Mouse (Mus musculus) MEL (cell line): ENCODE measurements around the gene D230025D16Rik. TPM values are rescaled to one million over a fixed set of nuclear protein-coding genes. Genes with fewer than 3 reads are reported as not detected.

Experiments used
- DNase-seq: peaks from one replicate; pipeline ENCODE4 v3.0.0; 2011; ENCODE audit warnings: low read depth, low spot score
- H3K27ac ChIP-seq: 2 replicates; pipeline ENCODE4 v1.5.1; 2012; ENCODE audit warnings: low read depth, mild to moderate bottlenecking, control low read depth, low read length, moderate library complexity; ENCODE audit not compliant: control insufficient read depth
- H3K27me3 ChIP-seq, 2 experiments: fragments of 150-350 bp in 1 of 2; sonication (generic) in 1 of 2; 2 replicates each; pipeline ENCODE4 v1.6.1; 2012; ENCODE audit warnings: low read length in 2 of 2, mild to moderate bottlenecking in 2 of 2, improper control_type of control experiment in 1 of 2, moderate library complexity in 1 of 2; ENCODE audit not compliant: insufficient read depth in 2 of 2, control insufficient read depth in 1 of 2
- H3K36me3 ChIP-seq, 2 experiments: 2 replicates each; pipeline ENCODE4 v1.6.1; 2012 to 2014; ENCODE audit warnings: low read length in 2 of 2, improper control_type of control experiment in 1 of 2, inconsistent platforms in 1 of 2, mild to moderate bottlenecking in 1 of 2; ENCODE audit not compliant: insufficient read depth in 2 of 2, control insufficient read depth in 1 of 2
- H3K4me1 ChIP-seq, 2 experiments: fragments of 150-350 bp in 1 of 2; sonication (generic) in 1 of 2; 2 replicates each; pipeline ENCODE4 v1.6.1; 2012; ENCODE audit warnings: low read length in 2 of 2, improper control_type of control experiment in 1 of 2, mild to moderate bottlenecking in 1 of 2; ENCODE audit not compliant: insufficient read depth in 2 of 2, control insufficient read depth in 1 of 2
- H3K4me3 ChIP-seq, 2 experiments: fragments of 150-350 bp in 1 of 2; sonication (generic) in 1 of 2; 2 replicates each; pipeline ENCODE4 v1.5.1; 2012; ENCODE audit warnings: low read depth in 2 of 2, low read length in 2 of 2, mild to moderate bottlenecking in 2 of 2, moderate library complexity in 2 of 2, control low read depth in 1 of 2, improper control_type of control experiment in 1 of 2; ENCODE audit not compliant: control insufficient read depth in 1 of 2, insufficient read depth in 1 of 2
- H3K79me2 ChIP-seq: 2 replicates; pipeline ENCODE4 v1.6.1; 2012; ENCODE audit warnings: mild to moderate bottlenecking, low read length, moderate library complexity; ENCODE audit not compliant: control insufficient read depth, poor library complexity, insufficient read depth
- H3K9ac ChIP-seq: 2 replicates; pipeline ENCODE4 v1.6.1; 2012; ENCODE audit warnings: low read depth, mild to moderate bottlenecking, control low read depth, low read length, moderate library complexity; ENCODE audit not compliant: control insufficient read depth, poor library complexity, severe bottlenecking
- H3K9me3 ChIP-seq: fragments of 150-350 bp; sonication (generic); replicated peaks from 2 replicates; pipeline ENCODE4 v1.6.1; 2012; ENCODE audit warnings: mild to moderate bottlenecking, low read length, improper control_type of control experiment, moderate library complexity; ENCODE audit not compliant: insufficient read depth
- CHD2 ChIP-seq: IDR thresholded peaks from 2 replicates; pipeline ENCODE4 v1.6.1; 2011; ENCODE audit warnings: low read length, improper control_type of control experiment
- CTCF ChIP-seq, 3 experiments: IDR thresholded peaks in 2 of 3; conservative IDR thresholded peaks in 1 of 3; 2 replicates each; pipeline ENCODE4 v1.5.1; 2011 to 2012; ENCODE audit warnings: low read length in 3 of 3, low read depth in 2 of 3, mild to moderate bottlenecking in 2 of 3, improper control_type of control experiment in 1 of 3, inconsistent platforms in 1 of 3, mixed read lengths in 1 of 3, moderate library complexity in 1 of 3; ENCODE audit not compliant: control insufficient read depth in 1 of 3, insufficient read depth in 1 of 3, poor library complexity in 1 of 3, severe bottlenecking in 1 of 3
- E2F4 ChIP-seq: IDR thresholded peaks from 2 replicates; pipeline ENCODE4 v1.6.1; 2011; ENCODE audit warnings: low read depth, low read length, improper control_type of control experiment, borderline replicate concordance
- EP300 ChIP-seq, 2 experiments: IDR thresholded peaks; 2 replicates each; pipeline ENCODE4 v1.6.1; 2011; ENCODE audit warnings: improper control_type of control experiment in 2 of 2, low read length in 2 of 2, low read depth in 1 of 2, mild to moderate bottlenecking in 1 of 2
- HCFC1 ChIP-seq: IDR thresholded peaks from 2 replicates; pipeline ENCODE4 v1.6.1; 2012; ENCODE audit warnings: low read depth, mild to moderate bottlenecking, inconsistent platforms, low read length, improper control_type of control experiment, moderate library complexity
- MAZ ChIP-seq: IDR thresholded peaks from 2 replicates; pipeline ENCODE4 v1.6.1; 2012; ENCODE audit warnings: low read depth, mild to moderate bottlenecking, inconsistent platforms, low read length, improper control_type of control experiment
- MYB ChIP-seq: IDR thresholded peaks from 2 replicates; pipeline ENCODE4 v1.6.1; 2011; ENCODE audit warnings: mild to moderate bottlenecking, low read depth, low read length, improper control_type of control experiment
- NELFE ChIP-seq: IDR thresholded peaks from 2 replicates; pipeline ENCODE4 v1.6.1; 2011; ENCODE audit warnings: low read depth, low read length, improper control_type of control experiment
- RAD21 ChIP-seq: IDR thresholded peaks from 2 replicates; pipeline ENCODE4 v1.6.1; 2011; ENCODE audit warnings: mild to moderate bottlenecking, low read depth, low read length, improper control_type of control experiment
- RCOR1 ChIP-seq: IDR thresholded peaks from 2 replicates; pipeline ENCODE4 v1.6.1; 2012; ENCODE audit warnings: low read depth, mild to moderate bottlenecking, inconsistent platforms, low read length, improper control_type of control experiment
- SIN3A ChIP-seq: IDR thresholded peaks from 2 replicates; pipeline ENCODE4 v1.6.1; 2012; ENCODE audit warnings: low read length, improper control_type of control experiment, inconsistent platforms
- ZC3H11A ChIP-seq: IDR thresholded peaks from 2 replicates; pipeline ENCODE4 v1.6.1; 2012; ENCODE audit warnings: low read depth, mild to moderate bottlenecking, inconsistent platforms, low read length, improper control_type of control experiment
- ZMIZ1 ChIP-seq: IDR thresholded peaks from 2 replicates; pipeline ENCODE4 v1.6.1; 2012; ENCODE audit warnings: low read depth, mild to moderate bottlenecking, inconsistent platforms, low read length, improper control_type of control experiment, moderate library complexity
- polyA plus RNA-seq, 2 experiments: library from polyadenylated mRNA; stranded (reverse) in 1 of 2; unstranded in 1 of 2; fragments of >175 nt in 1 of 2; fragments of >200 nt in 1 of 2; gene quantifications; 2 replicates each; pipeline versions ENCODE4 v1.2.1 to v1.2.4; 2012; ENCODE audit warnings: low replicate concordance in 2 of 2, low read depth in 1 of 2; ENCODE audit not compliant: insufficient read length in 2 of 2, insufficient read depth in 1 of 2, missing spikeins in 1 of 2
- total RNA-seq: library from RNA; depleted of rRNA; stranded (reverse); fragments of 300-350 nt; gene quantifications from 2 replicates; pipeline ENCODE4 v1.2.3, GENCODE M21; 2012

The D230025D16Rik gene
- total and polyA plus RNA-seq, 3 experiments: 18.3 to 22.4 TPM; not detected in 1

DNA sequence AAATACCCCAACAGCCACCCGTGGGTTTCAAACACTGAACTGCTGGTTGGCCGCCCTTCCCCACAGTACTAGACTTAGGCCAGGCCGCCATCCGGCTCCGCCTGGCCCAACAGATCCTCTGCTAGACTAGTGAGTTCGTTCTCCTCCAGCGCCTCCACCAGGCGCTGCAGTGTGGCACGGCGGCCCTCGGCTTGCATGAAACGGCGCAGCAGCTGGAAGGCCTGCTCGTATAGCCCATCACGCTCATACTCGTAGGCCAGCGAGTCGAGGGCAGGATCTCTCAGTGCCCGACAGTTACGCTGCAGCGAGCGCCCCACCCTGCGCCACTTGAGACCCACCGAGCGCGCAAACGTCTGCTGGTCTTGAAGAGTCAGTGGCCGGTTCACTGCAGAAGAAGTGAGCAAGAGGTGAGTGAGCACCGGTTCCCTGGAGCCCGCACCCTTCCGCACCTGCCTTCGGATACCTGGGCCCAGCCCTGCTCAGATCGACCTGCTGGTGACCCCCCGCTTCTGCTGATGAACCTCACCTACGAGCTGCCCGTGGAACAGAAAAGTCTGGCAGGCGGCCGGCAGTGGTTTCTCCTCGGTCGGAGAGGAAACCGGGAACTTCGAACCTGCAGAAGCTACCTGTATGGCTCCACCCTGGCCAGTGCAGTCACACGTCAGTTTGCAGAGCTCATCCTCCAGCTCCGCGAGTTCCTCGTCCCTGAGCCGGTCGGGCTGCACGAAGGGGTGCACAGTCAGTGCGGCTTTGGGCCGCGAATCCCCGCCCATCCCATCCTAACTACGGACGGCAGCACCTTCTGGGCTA is 34.2 kb downstream of the D230025D16Rik start (continued):
- no peak for TF ChIP-seq ZC3H11A
- TF ChIP-seq, all 39 proteins: peak for 0

DNA sequence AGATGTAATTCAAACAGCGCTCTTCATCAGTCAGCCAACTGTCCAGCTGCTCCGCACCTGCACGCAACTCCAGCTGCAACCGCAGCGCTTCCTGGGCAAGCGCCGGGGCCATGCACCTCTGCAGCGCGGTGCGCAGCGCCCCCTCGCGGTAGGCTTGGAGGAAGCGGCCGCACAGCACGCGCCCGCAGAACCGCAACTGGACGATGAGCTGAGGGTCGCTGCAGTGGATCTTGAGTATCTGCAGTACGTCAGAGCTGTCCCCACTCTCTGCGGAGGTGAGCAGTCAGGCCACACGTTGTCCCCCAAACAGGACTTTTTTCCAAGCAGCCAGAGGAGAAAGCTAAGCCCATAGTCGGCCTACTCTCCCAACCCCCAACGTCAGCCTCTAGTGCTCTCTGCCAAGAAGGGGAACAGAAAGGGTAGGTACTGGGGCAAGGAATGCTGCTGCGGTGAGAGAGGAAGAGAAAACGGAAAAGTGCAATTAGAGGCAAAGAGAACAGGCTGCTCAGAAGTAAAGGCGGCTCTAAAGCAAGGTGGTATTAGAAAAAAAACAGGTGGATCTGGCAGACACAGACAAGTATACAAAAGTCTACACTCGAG is 34.9 kb downstream of the D230025D16Rik start:
- DNase-seq: no peak
- Histone ChIP-seq H3K4me1 (peaks cover 0 to 23% of the 10 kb centered on the region in 2 experiments; a peak in 2 of 4 replicates), H3K79me2 (peaks cover 14% of the 10 kb centered on the region), H3K36me3 (peaks cover 0 to 18% of the 10 kb centered on the region in 2 experiments; a peak in 2 of 4 replicates), H3K9me3 (no peaks in the 10 kb centered on the region), H3K9ac (no peak overlapping the region), H3K27me3 (no peaks in the 10 kb centered on the region), H3K27ac (no peak overlapping the region), H3K4me3 (no peak overlapping the region)
- TF ChIP-seq EP300 (IDR thresholded peaks at IDR 0.05; ENCODE audit: low read depth in 1 of 2, low read length in 2 of 2) (no peak), HCFC1 (no peak), CTCF (IDR thresholded peaks at IDR 0.05 in 2 of 3, conservative IDR thresholded peaks at IDR 0.05 in 1 of 3; ENCODE audit: control insufficient read depth in 1 of 3, insufficient read depth in 1 of 3, low read depth in 2 of 3, low read length in 3 of 3, poor library complexity in 1 of 3, severe bottlenecking in 1 of 3) (0 out of 6 replicates have a peak, but pooled peaks of 1 of the 3 experiments have one; percentile 8), CHD2 (no peak)

DNA sequence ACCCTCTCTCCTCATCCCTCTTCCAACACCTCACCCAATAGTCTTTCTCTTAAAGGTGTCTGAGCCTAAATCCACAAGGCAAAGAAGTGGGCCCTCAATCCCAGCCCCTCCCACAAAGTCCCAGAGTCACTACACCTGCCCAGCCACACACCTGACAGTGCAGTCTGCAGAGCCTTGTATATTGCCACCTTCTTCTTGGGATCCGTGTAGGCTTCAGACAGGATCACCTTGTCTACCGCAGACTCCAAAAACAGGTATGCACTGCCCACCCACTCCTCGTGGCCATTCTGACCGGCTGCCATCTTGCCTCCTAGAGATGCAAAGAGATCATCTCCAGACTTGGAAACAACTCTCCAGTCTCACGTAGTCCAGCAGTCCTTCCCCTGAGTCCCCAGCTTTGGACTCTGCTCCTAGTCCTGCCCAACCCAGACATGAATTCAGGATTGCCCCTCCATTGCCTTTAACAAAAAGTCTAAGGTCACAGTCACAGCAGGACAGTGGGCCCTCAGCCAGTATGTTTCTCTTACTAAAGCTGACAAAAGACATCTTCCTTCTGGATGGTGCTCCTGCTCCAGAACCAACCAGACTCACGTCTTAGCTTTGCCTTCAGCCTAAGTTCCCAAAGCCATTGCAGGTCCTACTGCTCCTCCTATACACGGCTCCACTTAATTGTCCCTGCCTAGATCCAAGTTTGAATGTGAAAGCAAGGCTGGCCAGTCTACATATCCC is 35.6 kb downstream of the D230025D16Rik start:
- TF ChIP-seq ZMIZ1: no peak
- TF ChIP-seq SIN3A: no peak
- TF ChIP-seq E2F4: no peak
- TF ChIP-seq RCOR1: no peak
- TF ChIP-seq RAD21: no peak
- TF ChIP-seq NELFE: no peak
- no peak for TF ChIP-seq MAZ
- no peak for TF ChIP-seq MYB
- no peaks in the 10 kb centered on the region for H3K27me3 ChIP-seq
- H3K9ac ChIP-seq: no peak overlapping the region

More for the DNA sequence above, 35.6 kb downstream of the D230025D16Rik start:
- peaks cover 0 to 16% of the 10 kb centered on the region in 2 experiments; a peak in 2 of 4 replicates for H3K36me3 ChIP-seq
- no peak overlapping the region for H3K27ac ChIP-seq
- H3K9me3 ChIP-seq: no peaks in the 10 kb centered on the region
- no peak for DNase-seq
- peaks cover 15% of the 10 kb centered on the region for H3K79me2 ChIP-seq
- no peak overlapping the region for H3K4me3 ChIP-seq
- H3K4me1 ChIP-seq: peaks cover 0 to 26% of the 10 kb centered on the region in 2 experiments; a peak in 2 of 4 replicates
